Mouse (Mus musculus) liver, adult 2 months (tissue): ENCODE measurements at regions not wholly inside any gene's neighbourhood (a gene's known extent, or its start where the extent isn't known, plus 50 kb on each side); places are given as distances from the start of the nearest gene placed in this dataset.

Experiments used
- CTCF ChIP-seq: fragments of 200-500 bp; IDR thresholded peaks from 2 replicates; pipeline ENCODE4 v1.5.1; 2011; ENCODE audit warnings: low read depth, low read length, control low read depth
- POLR2A ChIP-seq: fragments of 200-500 bp; IDR thresholded peaks from 2 replicates; pipeline ENCODE4 v1.6.1; 2011; ENCODE audit warnings: low read length, control low read depth; ENCODE audit not compliant: insufficient read depth; ENCODE audit errors: extremely low read depth

GRCm38 (mm10) chr16:51807323-51807722 is 223.7 kb upstream of the Cblb start:
- no peak for TF ChIP-seq CTCF
- TF ChIP-seq POLR2A = no peak
